Mouse (Mus musculus) forebrain, embryonic 12.5 days (tissue): ENCODE measurements around the gene Prss36. TPM values are rescaled to one million over a fixed set of nuclear protein-coding genes. Genes with fewer than 3 reads are reported as not detected.

Experiments used
- ATAC-seq: fragments of 200-750 bp; cut with Nextera tagmentation; 2 replicates; pipeline ENCODE4 v1.8.0; 2017; ENCODE audit warnings: moderate TSS enrichment; ENCODE audit not compliant: low FRiP score
- H3K27ac ChIP-seq: fragments of 300-500 bp; sonication (generic); 2 replicates; pipeline ENCODE4 v1.5.1; 2016; ENCODE audit warnings: mild to moderate bottlenecking
- H3K27me3 ChIP-seq: fragments of 300-500 bp; sonication (generic); 2 replicates; pipeline ENCODE4 v1.6.1; 2016; ENCODE audit warnings: mild to moderate bottlenecking
- H3K36me3 ChIP-seq: fragments of 300-500 bp; sonication (generic); replicated peaks from 2 replicates; pipeline ENCODE4 v1.6.1; 2016; ENCODE audit warnings: mild to moderate bottlenecking
- H3K4me1 ChIP-seq: fragments of 300-500 bp; sonication (generic); 2 replicates; pipeline ENCODE4 v1.6.1; 2016
- H3K4me2 ChIP-seq: fragments of 300-500 bp; sonication (generic); 2 replicates; pipeline ENCODE4 v1.6.1; 2016; ENCODE audit warnings: mild to moderate bottlenecking, moderate library complexity
- H3K4me3 ChIP-seq: fragments of 300-500 bp; sonication (generic); replicated peaks from 2 replicates; pipeline ENCODE4 v1.5.1; 2016; ENCODE audit warnings: mild to moderate bottlenecking
- H3K9ac ChIP-seq: fragments of 300-500 bp; sonication (generic); 2 replicates; pipeline ENCODE4 v1.6.1; 2016; ENCODE audit warnings: mild to moderate bottlenecking
- H3K9me3 ChIP-seq: fragments of 300-500 bp; sonication (generic); 2 replicates; pipeline ENCODE4 v1.6.1; 2016
- whole genome bisulfite sequencing: fragments of 180-500 bp; shearing (Covaris S2); methylation state at CpG from one replicate; pipeline ENCODE4 v1.1.7; 2016; 5-methylcytosine and 5-hydroxymethylcytosine counted together
- polyA plus RNA-seq: library from polyadenylated mRNA; unstranded; fragments of >200 nt; fragmentation: Nextera tagmentation; extraction: Ambion mirVana; gene quantifications from 2 replicates; pipeline ENCODE4 v1.2.1, GENCODE M21; 2016

The Prss36 gene
- polyA plus RNA-seq, 1 experiment from 2014 or later, result 8.4 TPM

- H3K27ac ChIP-seq, result no peak overlapping the region
- no peaks in the 10 kb centered on the region for H3K9me3 ChIP-seq
- H3K27me3 ChIP-seq, result peaks cover 38% of the 10 kb centered on the region
- WGBS, result 81% methylated on average over 5 of the region's 5 CpGs
- H3K36me3 ChIP-seq, result peaks cover 15% of the 10 kb centered on the region
- H3K4me2 ChIP-seq, result no peak overlapping the region
- H3K4me3 ChIP-seq, result no peak overlapping the region
- peaks cover 6% of the 10 kb centered on the region for H3K4me1 ChIP-seq
- no peak overlapping the region for H3K9ac ChIP-seq
- no peak for ATAC-seq
Measured at GRCm38 (mm10) chr7:127930636-127931035, 15.9 kb downstream of the Prss36 start.

- no peak for ATAC-seq
- H3K9me3 ChIP-seq, result no peaks in the 10 kb centered on the region
- no peak within 1 kb of the TSS for H3K27ac ChIP-seq
- H3K4me2 ChIP-seq, result peak within 1 kb of the TSS; percentile 24; the same call in 1 of the 2 replicates
- H3K4me3 ChIP-seq, result peak within 1 kb of the TSS; percentile 9; the same call in 1 of the 2 replicates
- H3K9ac ChIP-seq, result peak within 1 kb of the TSS; percentile 21; the same call in 1 of the 2 replicates
- H3K36me3 ChIP-seq, result peaks cover 22% of the 10 kb centered on the region
- WGBS, result 2% methylated on average over 6 of the region's 6 CpGs
- H3K4me1 ChIP-seq, result peaks cover 6% of the 10 kb centered on the region
- peaks cover 38% of the 10 kb centered on the region for H3K27me3 ChIP-seq
Measured at GRCm38 (mm10) chr7:127929923-127930322, 16.6 kb downstream of the Prss36 start, which contains the start of gene Prss8. Gene Prss8 (minus strand): TSS chr7:127930104.

GRCm38 (mm10) chr7:127928596-127928995 is 17.9 kb downstream of the Prss36 start:
- no peak overlapping the region for H3K9ac ChIP-seq
- no peak overlapping the region for H3K4me2 ChIP-seq
- H3K9me3 ChIP-seq, result no peaks in the 10 kb centered on the region
- no peaks in the 10 kb centered on the region; the same call in 1 of the 2 replicates for H3K4me1 ChIP-seq
- 60% methylated on average over 5 of the region's 5 CpGs for WGBS
- no peak for ATAC-seq
- peaks cover 34% of the 10 kb centered on the region for H3K36me3 ChIP-seq
- peaks cover 38% of the 10 kb centered on the region for H3K27me3 ChIP-seq
- H3K27ac ChIP-seq, result no peak overlapping the region
- no peak overlapping the region for H3K4me3 ChIP-seq

- H3K4me1 ChIP-seq, result no peaks in the 10 kb centered on the region; the same call in 1 of the 2 replicates
- no peak overlapping the region for H3K4me3 ChIP-seq
- no peak overlapping the region for H3K9ac ChIP-seq
- no peak overlapping the region for H3K4me2 ChIP-seq
- WGBS, result 87% methylated on average over 11 of the region's 11 CpGs
- H3K36me3 ChIP-seq, result peaks cover 42% of the 10 kb centered on the region
- no peak overlapping the region for H3K27ac ChIP-seq
- H3K27me3 ChIP-seq, result peaks cover 38% of the 10 kb centered on the region
- no peaks in the 10 kb centered on the region for H3K9me3 ChIP-seq
- ATAC-seq, result no peak
Measured at GRCm38 (mm10) chr7:127927726-127928125, 18.8 kb downstream of the Prss36 start.

- 90% methylated on average over 11 of the region's 11 CpGs for WGBS
- no peak overlapping the region for H3K27ac ChIP-seq
- H3K4me2 ChIP-seq, result no peak overlapping the region
- H3K27me3 ChIP-seq, result peaks cover 38% of the 10 kb centered on the region
- no peak overlapping the region for H3K9ac ChIP-seq
- H3K36me3 ChIP-seq, result peaks cover 51% of the 10 kb centered on the region
- no peaks in the 10 kb centered on the region for H3K9me3 ChIP-seq
- no peak overlapping the region for H3K4me3 ChIP-seq
- ATAC-seq, result no peak
- H3K4me1 ChIP-seq, result no peaks in the 10 kb centered on the region; the same call in 1 of the 2 replicates
Measured at GRCm38 (mm10) chr7:127926846-127927245, 19.7 kb downstream of the Prss36 start.

GRCm38 (mm10) chr7:127926066-127926465 is 20.5 kb downstream of the Prss36 start:
- Histone ChIP-seq H3K4me2 (no peak overlapping the region), H3K27ac (no peak overlapping the region), H3K4me1 (no peaks in the 10 kb centered on the region; the same call in 1 of the 2 replicates), H3K9me3 (no peaks in the 10 kb centered on the region), H3K4me3 (no peak overlapping the region), H3K27me3 (peaks cover 32% of the 10 kb centered on the region), H3K36me3 (peaks cover 55% of the 10 kb centered on the region), H3K9ac (no peak overlapping the region)
- WGBS, result 89% methylated on average over 8 of the region's 8 CpGs
- ATAC-seq, result no peak

GRCm38 (mm10) chr7:127925252-127925651 is 21.3 kb downstream of the Prss36 start:
- Histone ChIP-seq H3K27ac (no peak overlapping the region), H3K9me3 (no peaks in the 10 kb centered on the region), H3K4me2 (no peak overlapping the region), H3K27me3 (peaks cover 27% of the 10 kb centered on the region), H3K4me3 (no peak overlapping the region), H3K4me1 (no peaks in the 10 kb centered on the region; the same call in 1 of the 2 replicates), H3K9ac (no peak overlapping the region), H3K36me3 (peaks cover 63% of the 10 kb centered on the region)
- ATAC-seq, result no peak
- 67% methylated on average over 5 of the region's 5 CpGs for WGBS

GRCm38 (mm10) chr7:127923714-127924113 is 22.8 kb downstream of the Prss36 start:
- 90% methylated on average over 5 of the region's 5 CpGs for WGBS
- Histone ChIP-seq H3K4me2 (no peak overlapping the region), H3K4me1 (no peaks in the 10 kb centered on the region), H3K9me3 (no peaks in the 10 kb centered on the region), H3K36me3 (peaks cover 68% of the 10 kb centered on the region), H3K27me3 (peaks cover 12% of the 10 kb centered on the region), H3K9ac (no peak overlapping the region), H3K4me3 (no peak overlapping the region), H3K27ac (no peak overlapping the region)
- no peak for ATAC-seq

- H3K9ac ChIP-seq, result no peak overlapping the region
- H3K27me3 ChIP-seq, result peaks cover 1% of the 10 kb centered on the region; the same call in 1 of the 2 replicates
- H3K36me3 ChIP-seq, result peaks cover 74% of the 10 kb centered on the region
- no peaks in the 10 kb centered on the region for H3K4me1 ChIP-seq
- H3K27ac ChIP-seq, result no peak overlapping the region
- H3K4me3 ChIP-seq, result no peak overlapping the region
- ATAC-seq, result no peak
- no peaks in the 10 kb centered on the region for H3K9me3 ChIP-seq
- WGBS, result 81% methylated on average over 6 of the region's 6 CpGs
- H3K4me2 ChIP-seq, result no peak overlapping the region
Measured at GRCm38 (mm10) chr7:127922451-127923275, 23.9 kb downstream of the Prss36 start.

GRCm38 (mm10) chr7:127921516-127921915 is 25.0 kb downstream of the Prss36 start:
- H3K36me3 ChIP-seq, result peaks cover 77% of the 10 kb centered on the region
- no peaks in the 10 kb centered on the region for H3K9me3 ChIP-seq
- no peak overlapping the region for H3K9ac ChIP-seq
- H3K27me3 ChIP-seq, result no peaks in the 10 kb centered on the region
- H3K4me1 ChIP-seq, result no peaks in the 10 kb centered on the region
- WGBS, result 68% methylated on average over 8 of the region's 8 CpGs
- H3K4me2 ChIP-seq, result no peak overlapping the region
- no peak overlapping the region for H3K27ac ChIP-seq
- no peak overlapping the region for H3K4me3 ChIP-seq
- no peak for ATAC-seq

GRCm38 (mm10) chr7:127919290-127919689 is 27.2 kb downstream of the Prss36 start:
- Histone ChIP-seq H3K4me1 (no peaks in the 10 kb centered on the region), H3K36me3 (peaks cover 70% of the 10 kb centered on the region), H3K9me3 (no peaks in the 10 kb centered on the region), H3K4me3 (no peak overlapping the region), H3K4me2 (no peak overlapping the region), H3K9ac (no peak overlapping the region), H3K27ac (no peak overlapping the region), H3K27me3 (no peaks in the 10 kb centered on the region)
- WGBS, result 84% methylated on average over 7 of the region's 7 CpGs
- no peak for ATAC-seq

- Histone ChIP-seq H3K36me3 (peaks cover 61% of the 10 kb centered on the region), H3K4me1 (peaks cover 1% of the 10 kb centered on the region), H3K4me3 (no peak overlapping the region), H3K4me2 (no peak overlapping the region), H3K27me3 (no peaks in the 10 kb centered on the region), H3K9me3 (no peaks in the 10 kb centered on the region), H3K27ac (no peak overlapping the region), H3K9ac (no peak overlapping the region)
- no peak for ATAC-seq
- WGBS, result 62% methylated on average over 3 of the region's 3 CpGs
Measured at GRCm38 (mm10) chr7:127918203-127918602, 28.3 kb downstream of the Prss36 start.

- ATAC-seq, result no peak
- Histone ChIP-seq H3K9me3 (no peaks in the 10 kb centered on the region), H3K9ac (no peak overlapping the region), H3K27ac (no peak overlapping the region), H3K4me3 (no peak overlapping the region), H3K36me3 (peaks cover 36% of the 10 kb centered on the region), H3K4me1 (peaks cover 6% of the 10 kb centered on the region), H3K27me3 (no peaks in the 10 kb centered on the region), H3K4me2 (no peak overlapping the region)
- WGBS, result 93% methylated on average over 12 of the region's 12 CpGs
Measured at GRCm38 (mm10) chr7:127915293-127915692, 31.2 kb downstream of the Prss36 start.
